Mouse (Mus musculus) heart, embryonic 16.5 days (tissue): ENCODE results near the gene Etv6. TPM values are rescaled to one million over a fixed set of nuclear protein-coding genes. Genes with fewer than 3 reads are reported as not detected.

Source experiments
- ATAC-seq: fragments of 200-750 bp; cut with Nextera tagmentation; replicated peaks from 2 replicates; pipeline ENCODE4 v1.8.0; 2017; ENCODE audit warnings: moderate number of reproducible peaks; ENCODE audit not compliant: insufficient read depth, low FRiP score; ENCODE audit errors: extremely low read depth
- H3K27ac ChIP-seq: fragments of 300-500 bp; sonication (generic); 2 replicates; pipeline ENCODE4 v1.5.1; 2014; ENCODE audit warnings: mild to moderate bottlenecking, low read length, control low read depth, moderate library complexity
- H3K27me3 ChIP-seq: fragments of 300-500 bp; sonication (generic); 2 replicates; pipeline ENCODE4 v1.6.1; 2014; ENCODE audit warnings: low read length, mixed read lengths; ENCODE audit not compliant: control insufficient read depth, insufficient read depth
- H3K36me3 ChIP-seq: fragments of 300-500 bp; sonication (generic); 2 replicates; pipeline ENCODE4 v1.6.1; 2014; ENCODE audit not compliant: control insufficient read depth, insufficient read depth
- H3K4me1 ChIP-seq: fragments of 300-500 bp; sonication (generic); 2 replicates; pipeline ENCODE4 v1.6.1; 2014; ENCODE audit warnings: low read length, mixed read lengths; ENCODE audit not compliant: control insufficient read depth, insufficient read depth
- H3K4me2 ChIP-seq: fragments of 300-500 bp; sonication (generic); 2 replicates; pipeline ENCODE4 v1.6.1; 2014; ENCODE audit warnings: low read depth, mild to moderate bottlenecking, control low read depth, low read length
- H3K4me3 ChIP-seq: fragments of 300-500 bp; sonication (generic); 2 replicates; pipeline ENCODE4 v1.5.1; 2014; ENCODE audit warnings: mild to moderate bottlenecking, control low read depth, low read length
- H3K9ac ChIP-seq: fragments of 300-500 bp; sonication (generic); 2 replicates; pipeline ENCODE4 v1.6.1; 2014; ENCODE audit warnings: low read length, control low read depth
- H3K9me3 ChIP-seq: fragments of 300-500 bp; sonication (generic); replicated peaks from 2 replicates; pipeline ENCODE4 v1.6.1; 2016; ENCODE audit warnings: low read length; ENCODE audit not compliant: control insufficient read depth
- WGBS: fragments of 180-500 bp; shearing (Covaris S2); extraction: QIAGEN DNeasy Blood & Tissue Kit; methylation state at CpG from one replicate; pipeline ENCODE4 v1.1.7; 2014; 5-methylcytosine and 5-hydroxymethylcytosine counted together
- polyA plus RNA-seq: library from polyadenylated mRNA; unstranded; fragments of >200 nt; fragmentation: Nextera tagmentation; extraction: Ambion mirVana; gene quantifications from 2 replicates; pipeline ENCODE4 v1.2.1, GENCODE M21; 2015

Etv6 gene
- polyA plus RNA-seq, 1 experiment from 2014 or later: 12.3 TPM

DNA sequence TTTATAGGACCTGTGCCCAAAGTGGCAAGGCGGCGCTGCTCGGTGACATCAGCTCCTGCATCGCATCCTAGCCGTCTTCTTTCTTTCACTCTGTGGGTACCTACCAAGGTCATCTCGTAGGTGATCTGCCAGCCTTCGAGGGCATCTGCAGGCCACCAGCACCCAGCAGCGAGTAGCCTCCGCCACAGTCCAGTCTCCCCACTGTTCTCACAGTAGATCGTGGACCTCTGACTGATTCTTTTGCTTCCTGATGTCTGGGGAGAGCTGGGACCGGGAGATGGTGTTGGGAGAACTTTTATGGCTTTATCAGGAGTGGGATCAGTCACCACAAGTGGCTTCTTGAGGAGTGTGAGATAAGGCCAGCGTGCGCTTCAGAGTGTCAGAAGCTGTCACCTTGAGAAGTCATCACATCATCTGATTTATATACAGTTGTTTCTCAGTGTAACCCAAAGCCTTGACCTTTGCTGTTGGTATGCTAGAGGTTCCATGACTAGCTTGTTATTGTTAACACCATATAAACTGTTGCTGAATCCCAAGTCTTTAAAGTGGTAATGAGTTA lies 82.0 kb downstream of the Etv6 start:
- H3K27ac ChIP-seq: no peak overlapping the region
- H3K27me3 ChIP-seq: no peaks in the 10 kb centered on the region
- H3K9ac ChIP-seq: no peak overlapping the region
- no peak overlapping the region for H3K4me2 ChIP-seq
- no peak overlapping the region for H3K4me3 ChIP-seq
- peaks cover 24% of the 10 kb centered on the region for H3K4me1 ChIP-seq
- H3K36me3 ChIP-seq: peaks cover 5% of the 10 kb centered on the region; the same call in 1 of the 2 replicates
- H3K9me3 ChIP-seq: no peaks in the 10 kb centered on the region
- ATAC-seq: no peak
- 61% methylated on average over 13 of the region's 13 CpGs for WGBS

DNA sequence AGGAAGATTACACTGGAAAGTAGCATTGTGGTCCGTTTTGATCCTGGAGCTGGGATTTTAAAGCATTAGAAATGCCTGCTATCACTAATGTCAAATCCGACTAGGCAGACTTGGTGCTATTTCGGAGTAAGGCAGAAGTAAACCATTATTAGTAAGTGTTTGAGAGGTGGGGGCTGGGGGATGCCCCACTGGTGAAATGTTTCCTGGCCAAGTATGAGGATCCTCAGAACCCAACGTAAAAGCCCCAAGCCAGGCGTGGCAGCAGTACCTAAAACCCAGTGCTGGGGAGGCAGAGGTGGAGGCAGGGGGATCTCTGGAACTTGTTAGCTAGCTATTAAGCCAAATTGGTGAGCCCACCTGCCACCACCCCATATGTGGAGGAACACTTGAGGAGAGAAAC lies 83.0 kb downstream of the Etv6 start:
- no peak overlapping the region for H3K9ac ChIP-seq
- H3K27ac ChIP-seq: no peak overlapping the region
- H3K27me3 ChIP-seq: no peaks in the 10 kb centered on the region
- ATAC-seq: no peak
- H3K36me3 ChIP-seq: peaks cover 5% of the 10 kb centered on the region; the same call in 1 of the 2 replicates
- H3K4me2 ChIP-seq: no peak overlapping the region
- no peak overlapping the region for H3K4me3 ChIP-seq
- 68% methylated on average over 5 of the region's 5 CpGs for WGBS
- H3K4me1 ChIP-seq: peaks cover 23% of the 10 kb centered on the region
- H3K9me3 ChIP-seq: no peaks in the 10 kb centered on the region

DNA sequence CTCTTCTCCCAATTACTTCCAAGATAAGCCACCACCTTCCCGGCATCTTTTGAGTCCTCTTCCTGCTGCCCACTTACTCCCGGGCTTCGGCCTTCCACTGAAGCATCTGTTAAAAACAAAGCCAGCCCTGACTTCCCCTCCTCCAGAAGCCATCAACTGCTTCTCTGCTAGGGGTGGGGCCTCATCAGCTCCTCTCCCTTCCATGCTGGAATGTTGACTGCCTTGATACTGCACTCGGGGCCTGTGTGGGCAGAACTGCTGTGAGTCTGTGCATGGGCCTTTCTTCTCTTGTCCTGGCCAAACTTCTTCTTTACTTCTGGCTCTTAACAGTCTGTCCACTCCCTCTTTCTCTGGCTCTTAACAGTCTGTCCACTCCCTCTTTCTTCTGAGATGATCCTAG lies 83.6 kb downstream of the Etv6 start:
- H3K9me3 ChIP-seq: no peaks in the 10 kb centered on the region
- H3K36me3 ChIP-seq: peaks cover 5% of the 10 kb centered on the region; the same call in 1 of the 2 replicates
- H3K27ac ChIP-seq: peak overlapping the region; percentile 63
- H3K4me3 ChIP-seq: no peak overlapping the region
- H3K27me3 ChIP-seq: no peaks in the 10 kb centered on the region
- ATAC-seq: peak; percentile 77
- WGBS: 8% methylated on average over 4 of the region's 4 CpGs
- peak overlapping the region; percentile 46 for H3K9ac ChIP-seq
- H3K4me1 ChIP-seq: peaks cover 22% of the 10 kb centered on the region
- H3K4me2 ChIP-seq: no peak overlapping the region; the same call in 1 of the 2 replicates

DNA sequence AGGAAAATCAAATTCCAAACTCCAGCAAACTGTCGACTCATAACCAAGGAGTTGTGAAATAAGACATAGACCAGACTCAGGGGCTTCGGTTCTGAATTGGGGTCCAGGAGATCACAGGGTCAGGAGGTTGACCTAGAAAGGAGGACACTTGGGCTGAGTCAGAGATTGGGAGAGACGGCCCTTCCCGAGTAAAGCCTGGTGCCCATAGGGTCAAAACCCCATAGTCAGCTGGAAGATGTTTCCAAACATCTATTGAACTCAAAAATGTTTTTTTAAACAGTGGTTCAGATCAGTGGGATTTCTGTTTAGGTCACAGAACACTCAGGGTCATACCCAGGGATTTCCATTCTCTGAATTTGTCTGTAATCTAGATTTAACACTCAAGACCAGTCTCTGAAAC lies 84.7 kb downstream of the Etv6 start:
- no peaks in the 10 kb centered on the region for H3K9me3 ChIP-seq
- H3K36me3 ChIP-seq: peaks cover 2% of the 10 kb centered on the region; the same call in 1 of the 2 replicates
- 55% methylated on average over 4 of the region's 4 CpGs for WGBS
- H3K4me2 ChIP-seq: no peak overlapping the region
- H3K27me3 ChIP-seq: no peaks in the 10 kb centered on the region
- no peak overlapping the region for H3K9ac ChIP-seq
- H3K4me3 ChIP-seq: no peak overlapping the region
- peak overlapping the region; percentile 17; the same call in 1 of the 2 replicates for H3K27ac ChIP-seq
- ATAC-seq: no peak
- peaks cover 22% of the 10 kb centered on the region for H3K4me1 ChIP-seq

DNA sequence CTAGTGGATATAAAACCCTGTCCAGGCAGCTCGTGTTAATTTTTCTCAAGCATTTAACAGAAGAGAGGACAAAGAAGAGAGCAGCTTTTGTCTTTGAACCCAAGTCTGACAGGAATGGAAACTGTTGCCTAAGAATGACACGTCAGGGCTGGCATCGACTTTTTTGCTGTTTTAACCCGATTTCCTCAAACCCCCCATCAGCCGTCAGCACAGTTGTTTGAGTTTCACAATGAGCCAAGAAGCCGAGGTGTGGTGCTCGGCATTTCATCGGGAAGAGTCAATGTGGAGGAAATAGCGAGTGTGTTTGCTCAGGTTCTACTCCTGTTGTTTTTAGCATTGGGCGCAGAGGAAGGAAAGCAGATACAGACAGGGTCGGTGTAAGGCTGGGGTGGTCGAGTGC lies 85.2 kb downstream of the Etv6 start:
- H3K4me1 ChIP-seq: peaks cover 22% of the 10 kb centered on the region
- H3K4me3 ChIP-seq: no peak overlapping the region
- H3K9ac ChIP-seq: no peak overlapping the region
- no peaks in the 10 kb centered on the region for H3K9me3 ChIP-seq
- no peak overlapping the region for H3K4me2 ChIP-seq
- no peak for ATAC-seq
- no peaks in the 10 kb centered on the region for H3K36me3 ChIP-seq
- H3K27ac ChIP-seq: peak overlapping the region; percentile 17
- 58% methylated on average over 12 of the region's 12 CpGs for WGBS
- no peaks in the 10 kb centered on the region for H3K27me3 ChIP-seq

DNA sequence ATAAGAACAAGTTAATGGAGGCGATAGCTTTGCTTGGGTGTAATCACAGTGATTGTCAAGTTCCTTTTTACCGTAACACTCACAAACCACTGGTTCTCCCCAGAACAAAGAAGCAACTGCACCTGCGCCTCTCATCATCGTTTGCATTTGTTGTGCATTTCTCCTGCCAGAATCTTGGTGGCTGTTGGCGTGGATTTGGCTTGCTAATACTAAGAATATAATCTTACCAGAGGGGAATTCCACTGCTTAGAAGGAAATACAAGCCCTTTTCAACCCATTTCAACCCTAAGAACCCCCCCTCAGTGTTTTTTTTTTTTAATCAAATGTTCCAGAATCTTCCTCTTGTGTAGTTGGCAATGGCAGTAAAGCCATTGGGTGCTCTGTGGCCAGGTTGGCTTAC lies 87.4 kb downstream of the Etv6 start:
- Histone ChIP-seq H3K4me2 (no peak overlapping the region), H3K36me3 (no peaks in the 10 kb centered on the region), H3K27ac (no peak overlapping the region), H3K4me1 (peaks cover 17% of the 10 kb centered on the region), H3K9me3 (no peaks in the 10 kb centered on the region), H3K4me3 (no peak overlapping the region), H3K27me3 (no peaks in the 10 kb centered on the region), H3K9ac (no peak overlapping the region)
- WGBS: 84% methylated on average over 5 of the region's 5 CpGs
- ATAC-seq: no peak

DNA sequence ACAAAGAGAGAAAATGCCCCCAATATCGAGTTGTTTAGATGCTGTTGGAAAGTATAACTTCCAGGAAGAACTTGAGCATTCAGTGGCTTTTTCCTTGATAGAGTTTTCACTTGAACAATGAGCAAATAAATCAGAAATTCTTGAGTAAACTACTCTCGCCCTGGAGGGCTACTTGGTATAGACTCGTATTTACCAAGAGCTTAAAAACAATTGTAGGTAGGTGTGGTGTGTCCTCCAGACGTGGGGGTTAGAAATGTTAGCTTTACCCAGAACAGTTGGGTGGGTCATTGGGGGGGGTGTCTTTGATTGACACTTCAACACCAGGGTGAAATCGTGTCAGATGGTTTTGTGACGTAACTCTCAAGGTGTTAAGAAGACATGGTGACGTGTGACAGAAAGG lies 88.0 kb downstream of the Etv6 start:
- 77% methylated on average over 7 of the region's 7 CpGs for WGBS

DNA sequence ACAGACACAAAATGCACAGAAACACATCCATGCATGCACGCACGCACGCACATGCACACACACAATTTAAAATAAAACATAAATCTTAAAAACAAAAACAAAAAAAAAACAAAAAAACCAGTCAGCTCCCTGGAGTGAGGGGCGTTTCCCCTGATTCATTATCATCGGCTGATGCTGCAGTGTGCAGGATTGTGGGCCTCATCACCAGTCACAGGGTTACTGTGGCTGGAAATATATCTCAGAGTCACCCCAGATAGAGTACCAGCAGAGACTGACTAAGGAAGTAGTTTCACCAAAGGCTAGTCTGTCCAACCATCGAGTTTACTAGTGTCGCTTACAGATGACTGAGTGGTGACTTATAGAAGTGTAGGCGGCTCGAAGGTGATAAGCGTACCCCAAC lies 88.8 kb downstream of the Etv6 start:
- Histone ChIP-seq H3K4me1 (peaks cover 6% of the 10 kb centered on the region), H3K9ac (no peak overlapping the region), H3K36me3 (peaks cover 3% of the 10 kb centered on the region), H3K9me3 (peaks cover 1% of the 10 kb centered on the region), H3K27me3 (no peaks in the 10 kb centered on the region), H3K4me2 (no peak overlapping the region), H3K4me3 (no peak overlapping the region), H3K27ac (no peak overlapping the region)
- ATAC-seq: no peak
- 86% methylated on average over 10 of the region's 10 CpGs for WGBS

More for the DNA sequence above, 88.0 kb downstream of the Etv6 start:
- Histone ChIP-seq H3K36me3 (no peaks in the 10 kb centered on the region), H3K4me1 (peaks cover 14% of the 10 kb centered on the region), H3K27me3 (no peaks in the 10 kb centered on the region), H3K9ac (no peak overlapping the region), H3K4me2 (no peak overlapping the region), H3K4me3 (no peak overlapping the region), H3K9me3 (no peaks in the 10 kb centered on the region), H3K27ac (no peak overlapping the region)
- ATAC-seq: no peak

DNA sequence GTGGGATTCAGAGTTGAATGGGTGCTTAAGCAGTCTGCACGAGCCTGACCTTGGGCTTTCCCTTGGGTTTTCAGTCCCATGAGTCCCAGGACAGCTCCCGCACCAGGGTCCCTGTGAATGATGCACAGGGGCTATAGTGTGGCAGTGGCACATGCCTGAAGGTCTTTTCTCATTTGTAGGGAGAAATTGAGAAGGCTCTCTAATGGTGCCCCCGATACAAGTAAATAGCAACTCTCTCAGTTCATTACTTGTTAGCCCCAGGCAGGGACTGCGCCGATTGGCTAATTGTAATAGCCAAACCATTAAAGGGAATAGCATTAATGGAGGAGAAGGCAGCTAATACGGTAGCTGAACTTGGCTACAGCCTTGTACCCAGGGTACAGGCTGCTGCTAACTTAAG lies 92.5 kb downstream of the Etv6 start:
- H3K27me3 ChIP-seq: no peaks in the 10 kb centered on the region
- H3K9me3 ChIP-seq: peaks cover 3% of the 10 kb centered on the region
- no peak for ATAC-seq
- H3K27ac ChIP-seq: no peak overlapping the region
- H3K36me3 ChIP-seq: peaks cover 6% of the 10 kb centered on the region
- H3K9ac ChIP-seq: no peak overlapping the region
- 86% methylated on average over 6 of the region's 6 CpGs for WGBS
- H3K4me2 ChIP-seq: no peak overlapping the region
- H3K4me3 ChIP-seq: no peak overlapping the region
- H3K4me1 ChIP-seq: peaks cover 6% of the 10 kb centered on the region
